Mouse (Mus musculus) right cerebral cortex, postnatal 4 days (tissue): ENCODE results near the gene St6galnac3.
"Not testable (repeated sequence)": the region's sequence is repeated elsewhere in the genome, so short reads cannot be mapped to it uniquely, and the experiment has no call there.

ENCODE experiments used
- DNase-seq: peaks from one replicate; pipeline ENCODE4 v3.0.0-alpha.2; 2022

The St6galnac3 gene

GRCm38 (mm10) chr3:153724701-153725668 lies at the start of gene St6galnac3:
Gene St6galnac3 (minus strand): TSS chr3:153725174.
- peak; percentile 84 for DNase-seq

- no peak for DNase-seq
Measured at GRCm38 (mm10) chr3:153774568-153774967, 49.6 kb upstream of the St6galnac3 start.

- no peak for DNase-seq
Measured at GRCm38 (mm10) chr3:153771479-153771878, 46.5 kb upstream of the St6galnac3 start.

GRCm38 (mm10) chr3:153770573-153770972 lies 45.6 kb upstream of the St6galnac3 start:
- no peak for DNase-seq

GRCm38 (mm10) chr3:153769220-153769619 lies 44.2 kb upstream of the St6galnac3 start:
- DNase-seq = no peak

- no peak for DNase-seq
Measured at GRCm38 (mm10) chr3:153765171-153765570, 40.2 kb upstream of the St6galnac3 start.

- no peak for DNase-seq
Measured at GRCm38 (mm10) chr3:153764760-153765159, 39.8 kb upstream of the St6galnac3 start.

- DNase-seq = no peak
Measured at GRCm38 (mm10) chr3:153761171-153761570, 36.2 kb upstream of the St6galnac3 start.

GRCm38 (mm10) chr3:153759269-153759668 lies 34.3 kb upstream of the St6galnac3 start:
- DNase-seq = no peak

- DNase-seq = no peak
Measured at GRCm38 (mm10) chr3:153756500-153756996, 31.6 kb upstream of the St6galnac3 start.

GRCm38 (mm10) chr3:153755785-153756326 lies 30.9 kb upstream of the St6galnac3 start:
- not testable (repeated sequence) for DNase-seq

- DNase-seq = no peak
Measured at GRCm38 (mm10) chr3:153751435-153751834, 26.5 kb upstream of the St6galnac3 start.

GRCm38 (mm10) chr3:153749359-153749758 lies 24.4 kb upstream of the St6galnac3 start:
- DNase-seq = no peak

GRCm38 (mm10) chr3:153748293-153748692 lies 23.3 kb upstream of the St6galnac3 start:
- DNase-seq = no peak

GRCm38 (mm10) chr3:153745099-153745498 lies 20.1 kb upstream of the St6galnac3 start:
- no peak for DNase-seq

GRCm38 (mm10) chr3:153744447-153744846 lies 19.5 kb upstream of the St6galnac3 start:
- no peak for DNase-seq

GRCm38 (mm10) chr3:153741800-153742199 lies 16.8 kb upstream of the St6galnac3 start:
- DNase-seq = no peak

GRCm38 (mm10) chr3:153739351-153739750 lies 14.4 kb upstream of the St6galnac3 start:
- no peak for DNase-seq

- DNase-seq = no peak
Measured at GRCm38 (mm10) chr3:153738421-153738820, 13.4 kb upstream of the St6galnac3 start.

GRCm38 (mm10) chr3:153736756-153737280 lies 11.8 kb upstream of the St6galnac3 start:
- no peak for DNase-seq

- no peak for DNase-seq
Measured at GRCm38 (mm10) chr3:153735796-153736549, 11.0 kb upstream of the St6galnac3 start.

- no peak for DNase-seq
Measured at GRCm38 (mm10) chr3:153734741-153735140, 9.8 kb upstream of the St6galnac3 start.
